Mouse (Mus musculus): ENCODE data around the gene Chrnb4.

GRCm38 (mm10) chr9:55010588-55011350 is 37.8 kb downstream of the Chrnb4 start:
- TF ChIP-seq POLR2A (IDR thresholded peaks at IDR 0.05; ENCODE audit: control insufficient read depth, extremely low read depth, insufficient read depth, low read length, poor library complexity) (no peak), CTCF (IDR thresholded peaks at IDR 0.05; ENCODE audit: borderline replicate concordance, control insufficient read depth, extremely low read depth, insufficient read depth, low read length, poor library complexity) (no peak)

Data from thymus, adult 2 months (tissue).